Mouse (Mus musculus): ENCODE measurements around the gene Ints13.

- TF ChIP-seq CTCF (IDR thresholded peaks at IDR 0.05; ENCODE audit: extremely low read depth, insufficient read depth, insufficient read length, insufficient replicate concordance) (no peak), POLR2A (IDR thresholded peaks at IDR 0.05; ENCODE audit: low read depth, low read length) (no peak)
Observed at GRCm38 (mm10) chr6:146519019-146519418, 58.6 kb downstream of the Ints13 start.
